Mouse (Mus musculus) heart, postnatal 0 days (tissue): ENCODE data around the gene Zfp672. TPM values are rescaled to one million over a fixed set of nuclear protein-coding genes. Genes with fewer than 3 reads are reported as not detected.

ENCODE experiments used
- ATAC-seq: fragments of 200-750 bp; cut with Nextera tagmentation; 2 replicates; pipeline ENCODE4 v1.8.0; 2017; ENCODE audit warnings: low read depth, moderate number of reproducible peaks, moderate library complexity; ENCODE audit not compliant: insufficient read depth
- DNase-seq: peaks from one replicate; pipeline ENCODE4 v3.0.0-alpha.2; 2016; ENCODE audit warnings: low spot score
- H3K27ac ChIP-seq: fragments of 300-500 bp; sonication (generic); 2 replicates; pipeline ENCODE4 v1.5.1; 2014; ENCODE audit warnings: low read depth, mild to moderate bottlenecking
- H3K27me3 ChIP-seq: fragments of 300-500 bp; sonication (generic); 2 replicates; pipeline ENCODE4 v1.6.1; 2014; ENCODE audit warnings: low read length, mixed read lengths; ENCODE audit not compliant: control insufficient read depth, insufficient read depth
- H3K36me3 ChIP-seq: fragments of 300-500 bp; sonication (generic); replicated peaks from 2 replicates; pipeline ENCODE4 v1.6.1; 2014; ENCODE audit warnings: low read length, mixed read lengths; ENCODE audit not compliant: control insufficient read depth, insufficient read depth
- H3K4me1 ChIP-seq: fragments of 300-500 bp; sonication (generic); 2 replicates; pipeline ENCODE4 v1.6.1; 2014; ENCODE audit warnings: antibody characterized with exemption; ENCODE audit not compliant: control insufficient read depth, insufficient read depth
- H3K4me2 ChIP-seq: fragments of 300-500 bp; sonication (generic); 2 replicates; pipeline ENCODE4 v1.6.1; 2014; ENCODE audit warnings: low read depth, mild to moderate bottlenecking, low read length, moderate library complexity
- H3K4me3 ChIP-seq: fragments of 300-500 bp; sonication (generic); 2 replicates; pipeline ENCODE4 v1.5.1; 2014; ENCODE audit warnings: low read depth, low read length
- H3K9ac ChIP-seq: fragments of 300-500 bp; sonication (generic); replicated peaks from 2 replicates; pipeline ENCODE4 v1.6.1; 2014; ENCODE audit warnings: low read depth, low read length, mixed read lengths
- H3K9me3 ChIP-seq: fragments of 300-500 bp; sonication (generic); replicated peaks from 2 replicates; pipeline ENCODE4 v1.6.1; 2016; ENCODE audit warnings: low read length; ENCODE audit not compliant: control insufficient read depth
- CTCF ChIP-seq: IDR thresholded peaks from 2 replicates; pipeline ENCODE4 v1.5.1; 2016; ENCODE audit warnings: antibody characterized with exemption, control low read depth, low read depth
- EP300 ChIP-seq: IDR thresholded peaks from 2 replicates; pipeline ENCODE4 v1.6.1; 2016; ENCODE audit warnings: antibody characterized with exemption, low read depth
- WGBS: fragments of 180-500 bp; shearing (Covaris S2); extraction: QIAGEN DNeasy Blood & Tissue Kit; methylation state at CpG from one replicate; pipeline ENCODE4 v1.1.7; 2014; 5-methylcytosine and 5-hydroxymethylcytosine counted together
- polyA plus RNA-seq: library from polyadenylated mRNA; unstranded; fragments of >200 nt; fragmentation: Nextera tagmentation; extraction: Ambion mirVana; gene quantifications from 2 replicates; pipeline ENCODE4 v1.2.1, GENCODE M21; 2015
- total RNA-seq: library from RNA; depleted of rRNA; stranded (reverse); fragments of >200 nt; gene quantifications from 2 replicates; pipeline ENCODE4 v1.2.3, GENCODE M21; 2014; ENCODE audit warnings: low replicate concordance

Gene Zfp672
- total and polyA plus RNA-seq, 2 experiments from 2014 or later = 31.4 to 60.8 TPM

DNA sequence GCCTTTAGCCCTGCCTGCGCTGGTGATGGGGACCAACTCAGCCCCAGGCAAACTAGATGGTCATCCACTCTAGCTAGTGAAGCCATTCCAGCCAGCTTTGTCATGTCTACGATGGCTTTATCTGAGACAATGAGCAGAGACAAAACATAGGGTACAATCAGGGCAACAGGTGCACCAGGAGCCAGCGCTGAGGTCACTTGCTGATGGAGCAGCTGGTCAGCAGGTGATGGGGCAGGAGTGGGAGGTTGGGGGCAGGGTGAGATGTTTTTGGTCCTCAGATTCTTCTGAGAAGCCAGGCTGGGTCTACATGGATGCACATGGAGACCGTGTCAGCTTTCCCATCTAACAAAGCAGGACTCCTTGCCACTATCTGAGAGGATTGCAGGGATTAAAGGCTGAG is 39.3 kb downstream of the Zfp672 start:
- WGBS = 73% methylated on average over 4 of the region's 4 CpGs
- DNase-seq (no peak), ATAC-seq (no peak)
- Histone ChIP-seq H3K36me3 (no peaks in the 10 kb centered on the region), H3K9me3 (no peaks in the 10 kb centered on the region), H3K9ac (no peak overlapping the region), H3K27me3 (0 out of 2 replicates have a peak, but pooled peaks cover 2% of the 10 kb centered on the region), H3K4me2 (no peak overlapping the region), H3K4me1 (no peaks in the 10 kb centered on the region), H3K27ac (no peak overlapping the region), H3K4me3 (no peak overlapping the region)
- TF ChIP-seq CTCF = no peak
- no peak for TF ChIP-seq EP300

GRCm38 (mm10) chr11:58289992-58290682 is 40.0 kb downstream of the Zfp672 start:
- Histone ChIP-seq H3K27me3 (0 out of 2 replicates have a peak, but pooled peaks cover 4% of the 10 kb centered on the region), H3K4me2 (no peak overlapping the region), H3K9ac (no peak overlapping the region), H3K27ac (no peak overlapping the region), H3K9me3 (no peaks in the 10 kb centered on the region), H3K4me3 (no peak overlapping the region), H3K36me3 (no peaks in the 10 kb centered on the region), H3K4me1 (no peaks in the 10 kb centered on the region)
- DNase-seq (no peak), ATAC-seq (no peak)
- 64% methylated on average over 9 of the region's 9 CpGs for WGBS
- TF ChIP-seq CTCF (no peak), EP300 (no peak)

DNA sequence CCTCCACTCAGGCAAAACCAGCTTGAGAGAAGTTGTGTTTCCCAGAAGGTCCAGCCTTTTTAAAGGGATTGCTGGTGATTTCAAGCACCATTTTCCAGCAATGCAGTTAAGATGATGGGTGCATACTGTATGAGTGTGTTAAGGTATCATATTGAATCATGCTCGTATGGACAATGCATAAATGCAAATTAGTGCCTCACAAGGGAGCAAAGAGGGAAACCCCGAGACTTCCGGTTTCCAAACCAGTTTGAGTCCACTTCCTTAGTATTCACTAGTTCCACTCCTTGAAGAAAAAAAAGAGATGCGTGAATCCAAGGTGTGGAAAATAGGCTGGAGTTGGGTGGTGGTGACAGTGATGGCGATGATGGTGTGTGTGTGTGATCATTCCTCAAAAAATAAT is 47.6 kb downstream of the Zfp672 start:
- no peak overlapping the region for H3K27ac ChIP-seq
- no peaks in the 10 kb centered on the region for H3K36me3 ChIP-seq
- DNase-seq (no peak), ATAC-seq (no peak)
- no peak overlapping the region for H3K4me2 ChIP-seq
- H3K9ac ChIP-seq = no peak overlapping the region
- no peaks in the 10 kb centered on the region for H3K9me3 ChIP-seq
- H3K4me1 ChIP-seq = no peaks in the 10 kb centered on the region
- whole genome bisulfite sequencing = 73% methylated on average over 5 of the region's 5 CpGs
- H3K4me3 ChIP-seq = no peak overlapping the region
- TF ChIP-seq EP300 (no peak), CTCF (no peak)
- H3K27me3 ChIP-seq = 0 out of 2 replicates have a peak, but pooled peaks cover 4% of the 10 kb centered on the region

GRCm38 (mm10) chr11:58281970-58282496 is 48.1 kb downstream of the Zfp672 start:
- Histone ChIP-seq H3K36me3 (no peaks in the 10 kb centered on the region), H3K4me1 (no peaks in the 10 kb centered on the region), H3K4me3 (no peak overlapping the region), H3K9ac (no peak overlapping the region), H3K27ac (no peak overlapping the region), H3K27me3 (0 out of 2 replicates have a peak, but pooled peaks cover 4% of the 10 kb centered on the region), H3K4me2 (no peak overlapping the region), H3K9me3 (no peaks in the 10 kb centered on the region)
- DNase-seq = no peak
- ATAC-seq = no peak
- no peak for TF ChIP-seq EP300
- TF ChIP-seq CTCF = no peak
- WGBS = 77% methylated on average over 13 of the region's 13 CpGs

DNA sequence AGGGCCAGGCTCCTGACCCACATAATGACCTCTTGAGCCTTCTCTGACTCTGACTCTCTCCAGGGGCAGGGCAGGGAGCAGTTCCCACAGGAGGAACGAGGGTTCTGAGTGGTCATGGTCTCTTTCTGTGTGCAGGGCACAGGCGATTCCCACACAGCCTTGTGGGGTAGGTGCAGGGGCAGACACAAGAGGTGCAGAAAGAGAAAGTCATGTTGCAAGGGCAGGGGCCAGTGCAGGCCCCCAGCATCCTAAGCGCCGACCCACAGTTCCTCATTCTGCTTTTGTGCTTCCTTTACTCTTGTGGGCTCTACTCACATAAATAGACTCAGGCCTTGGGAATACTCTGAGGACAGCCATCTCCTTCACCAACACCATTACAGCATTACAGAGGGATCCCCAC is 54.4 kb downstream of the Zfp672 start:
- DNase-seq = no peak

DNA sequence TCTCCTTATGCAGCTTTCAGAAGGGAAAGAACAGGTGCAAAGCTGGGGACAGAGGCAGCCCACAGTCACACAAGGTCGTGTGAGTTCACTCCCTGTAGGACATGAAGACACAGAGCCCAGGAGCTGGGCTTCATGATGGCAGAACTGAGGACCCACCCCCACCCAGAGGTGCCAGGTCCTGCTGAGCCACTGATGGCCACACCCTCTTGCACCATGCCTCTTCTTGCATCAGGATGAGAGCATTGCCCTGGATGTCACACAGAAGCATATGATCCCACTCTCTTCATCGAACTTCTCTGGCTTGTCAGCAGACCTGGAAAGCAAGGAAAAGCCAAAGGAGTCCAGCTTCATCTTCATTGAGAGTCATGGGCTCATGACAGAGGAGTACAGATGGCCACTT is 55.6 kb downstream of the Zfp672 start, which contains the start of gene 4930438A08Rik:
TSS of gene 4930438A08Rik (plus strand) at position 228 of the 400 bp plus-strand sequence.
- Histone ChIP-seq H3K36me3 (no peaks in the 10 kb centered on the region), H3K27ac (no peak within 1 kb of the TSS)
- no peak for DNase-seq

More for the DNA sequence above, 54.4 kb downstream of the Zfp672 start:
- H3K9me3 ChIP-seq = no peaks in the 10 kb centered on the region
- no peaks in the 10 kb centered on the region for H3K27me3 ChIP-seq
- no peak overlapping the region for H3K4me2 ChIP-seq
- H3K4me3 ChIP-seq = no peak overlapping the region
- no peak overlapping the region for H3K27ac ChIP-seq
- 64% methylated on average over 4 of the region's 4 CpGs for WGBS
- H3K36me3 ChIP-seq = no peaks in the 10 kb centered on the region
- H3K9ac ChIP-seq = no peak overlapping the region
- TF ChIP-seq CTCF = no peak
- no peak for TF ChIP-seq EP300
- H3K4me1 ChIP-seq = no peaks in the 10 kb centered on the region
- ATAC-seq = no peak

More for the DNA sequence above, 55.6 kb downstream of the Zfp672 start, which contains the start of gene 4930438A08Rik:
- Histone ChIP-seq H3K9ac (no peak within 1 kb of the TSS), H3K4me1 (no peaks in the 10 kb centered on the region), H3K4me3 (no peak within 1 kb of the TSS), H3K4me2 (no peak within 1 kb of the TSS), H3K27me3 (no peaks in the 10 kb centered on the region), H3K9me3 (no peaks in the 10 kb centered on the region)
- WGBS = 46% methylated on average over 2 of the region's 2 CpGs
- TF ChIP-seq EP300 (no peak), CTCF (no peak)
- ATAC-seq = no peak
